8 mouse cellular contexts compared by ENCODE assay signal in genomic region chr11:116130488-116131205, GRCm38 (mm10). TPM values are rescaled to one million over a fixed set of nuclear protein-coding genes. Genes with fewer than 3 reads are reported as not detected.
DNase-seq lines count a peak whose midpoint lies in the region; ATAC-seq and TF ChIP-seq lines count a peak whose summit lies in the region.

Trim65 (minus strand) TSS chr11:116131128.

- TF ChIP-seq CTCF in layer of hippocampus, adult 2 months (conservative IDR thresholded peaks at IDR 0.05), result peak; percentile 92
- TF ChIP-seq CTCF in lung, adult 2 months (IDR thresholded peaks at IDR 0.05; ENCODE audit: insufficient read depth, low read length), result peak; percentile 62

- DNase-seq in ES-E14 (ENCODE audit: low read depth, low spot score), result no peak
- DNase-seq in cerebellum, adult 18-20 months, result peak; percentile 86 to 89
- DNase-seq in heart, postnatal 36 days, result peak; percentile 88 to 90
- peak; percentile 86 to 89 for DNase-seq in layer of hippocampus, adult 2 months (ENCODE audit: low spot score in 2 of 2)
- DNase-seq in lung, adult 2 months, result peak; percentile 82
- DNase-seq in testis, postnatal 10 days (ENCODE audit: low spot score), result peak; percentile 94

- H3K36me3 ChIP-seq in ES-E14 (ENCODE audit: control insufficient read depth, insufficient read depth, low read length, poor library complexity, severe bottlenecking), result peaks cover 27% of the 10 kb centered on the region
- H3K36me3 ChIP-seq in forebrain, embryonic 16.5 days (ENCODE audit: control insufficient read depth, insufficient read depth), result no peaks in the 10 kb centered on the region; the same call in 1 of the 2 replicates
- H3K36me3 ChIP-seq in neural tube, embryonic 15.5 days, result peaks cover 37% of the 10 kb centered on the region

- under 1% methylated on average over 69 of the region's 69 CpGs for WGBS in forebrain, embryonic 16.5 days
- under 1% methylated on average over 69 of the region's 69 CpGs for WGBS in lung, adult 2 months
- WGBS in neural tube, embryonic 15.5 days, result under 1% methylated on average over 67 of the region's 69 CpGs

- peak; percentile 89 for TF ChIP-seq POLR2A in lung, adult 2 months (IDR thresholded peaks at IDR 0.05; ENCODE audit: borderline replicate concordance, extremely low read depth, low read depth, low read length)

- H3K9me3 ChIP-seq in ES-E14 (ENCODE audit: control insufficient read depth, insufficient read depth, low read depth, low read length), result no peaks in the 10 kb centered on the region
- H3K9me3 ChIP-seq in forebrain, embryonic 16.5 days (ENCODE audit: control insufficient read depth, low read length), result no peaks in the 10 kb centered on the region
- no peaks in the 10 kb centered on the region for H3K9me3 ChIP-seq in neural tube, embryonic 15.5 days (replicated peaks)

- no peak within 1 kb of the TSS for H3K27ac ChIP-seq in ES-E14 (ENCODE audit: insufficient read depth, low read depth, low read length, poor library complexity, severe bottlenecking)
- H3K27ac ChIP-seq in forebrain, embryonic 16.5 days (ENCODE audit: low read length), result peak within 1 kb of the TSS; percentile 88
- peak within 1 kb of the TSS; percentile 99 for H3K27ac ChIP-seq in layer of hippocampus, adult 2 months
- peak within 1 kb of the TSS; percentile 92 for H3K27ac ChIP-seq in neural tube, embryonic 15.5 days (replicated peaks)

- ATAC-seq in forebrain, embryonic 16.5 days, result peak; percentile 92
- peak; percentile 91 for ATAC-seq in neural tube, embryonic 15.5 days (ENCODE audit: low FRiP score)

- H3K4me2 ChIP-seq in forebrain, embryonic 16.5 days (ENCODE audit: low read length), result peak within 1 kb of the TSS; percentile 76
- H3K4me2 ChIP-seq in neural tube, embryonic 15.5 days, result peak within 1 kb of the TSS; percentile 77

- peaks cover 0 to 20% of the 10 kb centered on the region in 2 experiments; a peak in 1 of 4 replicates for H3K4me1 ChIP-seq in ES-E14 (ENCODE audit: control insufficient read depth in 2 of 2, insufficient read depth in 2 of 2, low read length in 2 of 2, poor library complexity in 1 of 2)
- peaks cover 23% of the 10 kb centered on the region for H3K4me1 ChIP-seq in forebrain, embryonic 16.5 days (replicated peaks; ENCODE audit: control insufficient read depth, insufficient read depth, low read length)
- peaks cover 23% of the 10 kb centered on the region for H3K4me1 ChIP-seq in lung, adult 2 months (ENCODE audit: control insufficient read depth, insufficient read depth, low read length)
- peaks cover 45% of the 10 kb centered on the region for H3K4me1 ChIP-seq in neural tube, embryonic 15.5 days

- H3K4me3 ChIP-seq in ES-E14 (ENCODE audit: insufficient read depth in 1 of 2, low read depth in 1 of 2, low read length in 2 of 2, poor library complexity in 1 of 2, severe bottlenecking in 1 of 2), result peak within 1 kb of the TSS; percentile 67 to 71
- H3K4me3 ChIP-seq in forebrain, embryonic 16.5 days (replicated peaks; ENCODE audit: low read length), result peak within 1 kb of the TSS; percentile 61
- H3K4me3 ChIP-seq in layer of hippocampus, adult 2 months, result peak within 1 kb of the TSS; percentile 54
- peak within 1 kb of the TSS; percentile 94 for H3K4me3 ChIP-seq in lung, adult 2 months (replicated peaks; ENCODE audit: extremely low read depth, low read depth, low read length)
- peak within 1 kb of the TSS; percentile 61 for H3K4me3 ChIP-seq in neural tube, embryonic 15.5 days (replicated peaks)

- no peaks in the 10 kb centered on the region for H3K27me3 ChIP-seq in forebrain, embryonic 16.5 days (replicated peaks; ENCODE audit: control insufficient read depth, insufficient read depth, low read length)
- 0 out of 2 replicates have a peak, but pooled peaks cover 2% of the 10 kb centered on the region for H3K27me3 ChIP-seq in neural tube, embryonic 15.5 days (replicated peaks)

- in situ Hi-C loops in ES-E14 (cut with MboI; ENCODE audit: low sequenced_read_pairs in 2 of 2, unreplicated experiment in 2 of 2), result no loop called here

- peak within 1 kb of the TSS; percentile 54 for H3K9ac ChIP-seq in ES-E14 (ENCODE audit: insufficient read depth, low read depth, low read length, poor library complexity, severe bottlenecking)
- peak within 1 kb of the TSS; percentile 78 for H3K9ac ChIP-seq in forebrain, embryonic 16.5 days (replicated peaks; ENCODE audit: low read depth, low read length)
- H3K9ac ChIP-seq in neural tube, embryonic 15.5 days (replicated peaks), result peak within 1 kb of the TSS; percentile 71

- intact Hi-C loops in heart, postnatal 36 days (cut with DNase I), result loop anchor here (1.0 to 5.0 kb wide), 3 partner anchors 42 to 198 kb away; partner anchors contain the start of genes Recql5, Sap30bp and Unk

TF ChIP-seq in ES-E14, 5 proteins besides CTCF, POLR2A, EP300 and RAD21:
- no peak for TF ChIP-seq ZNF384 (IDR thresholded peaks at IDR 0.05; ENCODE audit: low read depth, low read length)
- no peak for TF ChIP-seq HCFC1 (IDR thresholded peaks at IDR 0.05; ENCODE audit: borderline replicate concordance, insufficient read depth, low read length)
- no peak for TF ChIP-seq ZC3H11A (IDR thresholded peaks at IDR 0.05; ENCODE audit: borderline replicate concordance, low read depth, low read length)
- no peak for TF ChIP-seq MAFK (IDR thresholded peaks at IDR 0.05; ENCODE audit: insufficient read depth, low read depth, low read length)
- no peak for TF ChIP-seq CHD2 (IDR thresholded peaks at IDR 0.05; ENCODE audit: low read depth, low read length)

RNA-seq across cellular contexts. Expression of gene Trim65, which starts in this region (rescaled TPM):
- 0.31 and 0.42 TPM in 2 replicates for total RNA-seq in ES-E14 (2012; rRNA removed)
- polyA plus RNA-seq in forebrain, embryonic 16.5 days (2015; fragmentation: Nextera tagmentation; extraction: Ambion mirVana), result 2.0 TPM in 2 replicates
- 1 to 10 TPM; 7.4 to 7.6 TPM for total RNA-seq in heart, postnatal 36 days (2021)
- total RNA-seq in layer of hippocampus, adult 2 months (2021), result 1 to 10 TPM; 6.9 to 7.7 TPM
- 17.3 and 21.4 TPM in 2 replicates for polyA plus RNA-seq in lung, adult 2 months (2012; rRNA removed)
- 3.4 and 4.1 TPM in 2 replicates for polyA plus RNA-seq in neural tube, embryonic 15.5 days (2015; fragmentation: Nextera tagmentation; extraction: Ambion mirVana)
